Mouse (Mus musculus): ENCODE data around the gene Slc4a1ap.

DNA sequence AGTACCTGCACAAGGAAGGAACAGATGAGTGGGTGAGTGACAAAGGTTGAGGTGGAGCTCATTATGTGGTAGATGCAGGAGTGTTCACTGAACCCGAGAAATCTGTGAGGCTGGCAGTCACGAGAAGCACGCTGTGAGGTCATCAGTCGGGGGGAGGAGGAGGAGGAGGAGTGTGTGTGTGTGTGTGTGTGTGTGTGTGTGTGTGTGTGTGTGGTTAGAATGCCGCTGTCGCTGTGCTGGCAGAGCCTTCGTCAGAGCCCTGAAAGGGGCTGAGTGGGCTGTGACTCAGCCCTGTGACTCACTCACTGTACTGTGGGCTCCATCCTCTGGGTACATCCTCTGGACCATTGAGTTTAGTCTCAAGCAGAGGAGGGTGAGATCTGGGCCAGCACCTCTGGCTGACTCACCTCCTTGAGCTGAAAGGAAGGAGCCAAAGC is 49.8 kb downstream of the Slc4a1ap start:
- TF ChIP-seq CTCF (IDR thresholded peaks at IDR 0.05; ENCODE audit: low read depth, low read length): no peak
- no peak for TF ChIP-seq POLR2AphosphoS5 (IDR thresholded peaks at IDR 0.05; ENCODE audit: insufficient replicate concordance, low read depth, low read length)
- no peak for TF ChIP-seq GATA1 (IDR thresholded peaks at IDR 0.05; ENCODE audit: borderline replicate concordance, low read length)
- no peak for TF ChIP-seq TAL1 (conservative IDR thresholded peaks at IDR 0.05; ENCODE audit: low read depth, low read length)
- TF ChIP-seq GATA2 (IDR thresholded peaks at IDR 0.05; ENCODE audit: borderline replicate concordance, low read depth, low read length): no peak
